Mouse (Mus musculus) kidney, adult 11 months (tissue): ENCODE measurements around the gene Prex1.

Experiments
- DNase-seq: peaks from one replicate; pipeline ENCODE4 v3.0.0; 2022

Prex1 gene

DNA sequence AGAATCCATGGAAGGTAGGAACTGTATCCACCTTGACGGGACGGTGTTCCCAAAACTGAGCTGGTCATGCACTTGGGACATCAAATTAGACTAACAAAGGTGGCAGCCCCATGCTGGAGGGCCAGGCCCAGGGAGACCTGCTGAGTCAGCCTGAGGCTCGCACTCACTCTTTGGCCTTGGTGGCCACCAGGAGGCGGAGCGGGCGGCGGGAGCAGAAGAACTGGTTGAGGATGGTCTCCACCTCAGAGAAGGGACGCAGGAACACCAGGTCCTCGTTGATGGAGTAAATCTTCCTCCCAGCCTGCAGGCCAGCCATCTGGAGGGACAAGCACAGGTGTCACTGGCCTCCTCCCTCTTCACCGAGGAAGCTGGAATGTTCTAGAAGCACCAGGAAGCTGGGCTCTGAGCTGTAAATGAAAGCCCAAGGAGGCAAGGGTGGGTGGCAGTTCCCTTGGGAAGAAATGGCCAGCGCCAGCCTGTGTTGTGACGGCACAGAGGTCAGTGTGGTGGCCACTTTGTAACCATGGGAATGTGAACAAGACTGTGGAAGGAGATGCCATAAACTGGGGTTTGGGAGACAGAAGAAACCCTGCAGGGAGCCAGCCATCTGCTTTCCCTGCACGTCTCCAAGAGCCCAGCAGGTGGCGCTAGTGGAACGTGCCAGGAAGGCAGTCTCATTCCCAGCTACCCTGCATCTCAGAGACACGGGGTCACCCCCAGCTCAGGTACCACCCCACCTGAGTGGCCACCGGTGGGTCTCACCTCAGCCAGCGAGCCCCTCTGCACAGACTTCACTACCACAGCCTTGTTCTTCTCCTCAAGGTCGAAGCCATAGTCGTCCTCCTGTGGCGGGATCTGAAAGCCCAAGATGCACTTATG lies 121.4 kb downstream of the Prex1 start:
- peak; percentile 51 for DNase-seq

DNA sequence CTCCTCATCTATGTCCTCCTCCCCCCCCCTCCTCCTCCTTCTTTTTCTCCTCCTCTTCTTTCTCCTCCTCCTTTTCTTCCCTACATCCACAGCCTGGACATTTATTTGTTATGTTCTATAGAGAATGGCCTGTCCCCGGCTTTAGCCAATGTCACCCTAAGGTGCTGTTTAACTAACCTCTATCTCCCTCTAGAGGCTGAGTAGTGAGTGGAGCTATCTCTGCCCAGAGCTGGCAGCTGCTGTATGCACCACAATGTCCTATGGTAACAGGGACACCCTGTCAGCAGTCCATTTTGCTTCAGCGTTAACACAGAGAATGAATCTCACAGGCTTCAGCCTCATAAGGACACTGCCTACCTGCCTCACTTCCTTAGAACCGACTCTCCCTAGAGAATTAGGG lies 129.1 kb downstream of the Prex1 start:
- DNase-seq: no peak

DNA sequence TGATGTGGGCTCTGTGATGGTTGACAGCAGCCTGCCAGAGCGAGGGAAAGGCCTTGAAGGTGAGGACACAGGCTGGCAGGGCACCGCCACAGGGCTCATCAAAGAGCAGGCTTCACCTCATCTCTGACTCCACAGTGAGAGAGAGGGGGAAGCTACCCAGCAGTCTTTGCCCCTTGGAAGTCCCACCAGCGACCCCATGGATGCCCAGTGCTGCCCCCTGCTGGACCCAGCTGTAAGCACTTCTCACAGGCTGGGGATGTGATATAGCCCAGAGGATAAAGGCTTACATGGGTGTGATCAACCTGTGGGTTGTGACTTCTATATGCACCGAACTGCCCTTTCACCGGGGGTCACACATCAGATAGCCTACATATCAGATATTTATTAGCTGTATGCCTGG lies 130.3 kb downstream of the Prex1 start:
- no peak for DNase-seq

DNA sequence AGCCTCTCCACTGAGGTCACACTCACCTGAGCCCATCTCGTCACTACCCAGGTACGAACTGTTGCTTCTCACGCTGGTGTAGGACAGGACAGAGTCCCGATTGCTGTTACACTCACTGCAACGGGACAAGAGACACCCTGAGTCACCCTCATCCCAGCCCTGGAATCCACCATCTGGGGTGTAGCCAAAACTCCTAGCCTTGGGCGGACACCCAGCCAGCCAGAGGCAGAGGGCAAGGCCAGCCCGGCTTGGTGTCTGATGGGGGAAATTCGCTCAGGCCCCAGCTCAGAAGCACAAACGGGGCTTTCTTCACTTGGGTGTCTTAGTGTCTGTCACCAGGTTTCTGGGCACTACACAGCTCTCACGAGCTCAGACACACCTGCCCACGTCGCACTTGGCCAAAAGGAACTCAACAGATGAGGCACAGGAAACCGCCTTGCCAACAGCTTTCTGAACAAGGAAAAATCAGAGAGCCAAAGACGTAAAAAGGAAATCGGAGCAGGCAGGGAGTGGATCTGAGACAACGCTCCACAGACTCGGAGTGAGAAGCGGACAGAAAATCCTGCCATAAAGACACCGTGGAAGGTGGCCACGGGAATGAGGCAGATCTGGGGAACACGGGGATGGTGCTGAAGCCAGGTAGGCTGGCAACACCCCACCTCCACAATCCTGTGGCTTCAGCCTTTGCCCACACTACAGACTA lies 131.6 kb downstream of the Prex1 start:
- no peak for DNase-seq

DNA sequence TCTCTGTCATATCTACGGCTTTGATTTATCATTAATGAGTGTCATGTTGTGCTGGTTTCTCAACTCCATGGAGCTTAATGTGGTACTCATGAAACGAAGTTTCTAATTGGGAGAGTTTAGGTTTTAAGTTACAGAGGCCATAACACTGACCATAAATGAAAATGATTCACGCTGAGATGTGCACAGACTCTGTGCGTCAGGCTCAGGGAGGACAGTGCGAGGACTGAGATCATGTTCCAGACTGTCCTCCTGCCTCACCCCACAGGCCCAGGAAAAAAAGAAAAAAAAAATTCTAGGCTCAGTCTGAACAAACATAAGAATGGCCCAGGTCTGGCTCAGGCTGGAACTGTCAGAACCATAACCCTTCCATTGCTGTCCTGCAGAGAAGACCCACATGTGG lies 133.8 kb downstream of the Prex1 start:
- no peak for DNase-seq

DNA sequence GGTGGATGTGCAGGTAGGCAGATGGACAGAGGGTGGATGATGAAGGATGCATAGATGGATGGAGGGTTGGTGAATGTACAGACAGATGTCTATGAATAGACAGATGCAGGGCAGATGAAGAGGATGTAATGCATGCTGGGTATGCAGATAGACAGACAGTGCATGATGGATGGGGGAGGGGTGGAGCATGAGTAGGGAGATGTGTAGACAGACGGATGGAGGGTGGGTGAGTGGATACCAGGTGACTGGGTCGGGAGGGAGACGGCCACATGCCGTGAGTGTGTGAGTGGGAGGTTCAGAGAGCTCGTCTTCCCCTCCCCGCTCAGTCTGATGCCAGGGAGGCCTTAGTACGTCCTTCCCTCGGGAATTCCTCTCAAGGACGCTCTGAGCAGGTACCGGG lies 134.3 kb downstream of the Prex1 start:
- no peak for DNase-seq

DNA sequence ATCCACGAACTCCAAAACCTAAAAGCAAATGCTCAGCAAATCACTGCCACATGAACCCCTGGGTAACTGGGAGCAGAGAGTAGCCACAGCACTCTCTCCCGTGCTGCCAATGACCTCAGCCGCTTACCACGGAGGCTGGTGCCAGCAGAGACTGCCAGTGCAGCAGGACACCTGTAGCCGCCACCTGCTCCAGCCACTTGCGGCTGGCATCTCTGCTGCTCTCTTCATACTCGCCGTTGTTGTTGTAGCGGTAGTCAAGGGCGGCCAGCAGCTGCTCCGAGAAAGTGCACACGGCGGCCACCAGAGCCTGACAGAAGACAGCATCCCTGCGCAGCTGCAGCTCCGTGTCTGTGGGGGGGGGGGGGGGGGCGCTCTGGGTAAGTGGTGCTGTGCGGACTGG lies 138.2 kb downstream of the Prex1 start:
- DNase-seq: no peak

DNA sequence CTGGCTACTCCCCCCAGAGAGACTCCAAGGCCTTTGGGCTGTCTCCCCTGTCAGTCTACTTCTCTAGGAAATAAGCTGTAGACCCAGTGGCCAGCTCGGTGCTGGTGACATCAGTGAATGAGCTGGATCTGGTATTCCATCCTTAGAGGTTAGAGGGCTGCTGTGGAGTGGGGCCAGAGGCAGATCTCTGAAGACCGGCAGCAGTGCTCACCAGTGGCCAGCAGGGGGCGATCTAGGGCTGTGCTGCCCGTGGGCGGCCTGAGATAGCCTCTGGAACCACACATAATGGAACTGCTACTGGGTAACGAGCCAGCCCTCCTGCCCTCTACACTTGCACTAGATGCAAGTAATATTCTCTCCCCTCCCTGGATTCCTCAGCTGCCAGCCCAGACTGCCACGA lies 138.7 kb downstream of the Prex1 start:
- peak; percentile 29 for DNase-seq

DNA sequence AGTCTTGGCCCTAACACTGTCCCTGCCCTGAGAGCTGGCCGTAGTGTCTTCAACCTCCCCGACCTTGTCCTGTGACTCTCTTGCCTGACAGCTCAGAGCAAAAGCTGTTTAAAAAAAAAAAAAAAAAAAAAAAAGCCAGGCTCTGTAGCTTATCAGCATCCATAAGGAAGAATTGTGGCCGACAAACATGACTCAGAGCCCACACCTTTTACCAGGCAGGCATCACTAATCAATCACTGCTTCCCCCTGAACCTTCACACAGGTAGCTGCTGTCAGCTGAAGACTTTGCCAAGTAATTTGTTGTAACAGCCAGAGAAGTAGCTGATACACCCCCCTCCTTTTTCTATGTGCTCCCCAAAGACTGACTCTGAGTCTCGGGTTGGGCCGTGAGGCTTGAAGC lies 140.0 kb downstream of the Prex1 start:
- no peak for DNase-seq

DNA sequence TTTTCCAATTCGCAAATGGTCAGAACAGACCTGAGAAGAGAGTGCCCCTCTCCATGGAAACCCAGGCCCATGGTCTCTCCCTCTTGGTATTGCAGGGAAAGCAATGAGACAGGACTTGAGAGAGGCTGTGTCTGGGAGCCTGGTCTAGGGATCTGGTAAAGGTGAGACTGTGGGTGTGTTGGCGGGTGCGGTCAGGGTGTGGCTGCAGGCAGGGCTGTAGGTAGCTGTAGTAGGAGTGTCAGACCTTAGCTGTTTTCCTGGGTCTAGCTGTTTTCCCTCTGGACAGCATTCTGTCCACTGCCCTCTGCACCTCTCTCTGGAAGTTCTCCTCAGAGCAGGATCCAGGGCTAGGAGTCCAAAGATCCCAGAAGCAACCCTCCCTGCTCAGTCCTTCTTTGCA lies 141.3 kb downstream of the Prex1 start:
- no peak for DNase-seq

DNA sequence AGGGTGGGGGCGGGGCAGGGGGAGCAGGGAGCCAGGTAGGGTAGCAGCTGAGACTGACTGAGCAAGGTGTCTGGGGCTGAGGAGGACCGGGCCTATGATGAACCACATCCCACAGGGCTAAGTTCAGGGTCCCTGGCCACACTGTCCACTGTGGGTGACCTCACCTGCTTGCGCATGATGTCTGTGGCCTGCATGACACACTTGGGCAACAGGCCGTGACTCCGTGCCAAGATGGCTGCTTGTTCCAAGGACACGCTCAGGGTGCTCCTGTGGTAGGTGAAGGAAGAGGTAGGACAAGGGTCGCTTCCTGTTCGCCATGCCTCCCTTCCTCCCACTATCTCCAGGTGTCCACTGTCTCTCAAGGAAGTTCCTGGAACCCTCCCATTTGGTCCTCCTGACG lies 144.4 kb downstream of the Prex1 start:
- DNase-seq: peak; percentile 28

DNA sequence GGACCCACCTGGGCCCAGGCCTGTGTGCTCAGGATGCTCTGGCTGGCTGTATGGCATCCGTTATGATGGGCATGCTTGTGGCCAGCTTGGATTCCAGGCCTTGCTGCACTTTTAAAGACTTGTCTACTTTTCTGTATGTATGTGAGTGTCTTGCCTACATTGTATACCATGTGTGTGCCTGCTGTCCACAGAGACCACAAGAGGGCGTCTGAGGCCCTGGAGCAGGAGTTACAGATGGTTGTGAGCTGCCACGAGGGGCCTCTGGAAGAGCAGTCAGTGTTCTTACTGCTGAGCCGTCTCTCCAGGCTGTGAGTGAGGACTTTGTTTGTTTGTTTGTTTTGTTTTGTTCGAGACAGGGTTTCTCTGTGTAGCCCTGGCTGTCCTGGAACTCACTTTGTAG lies 148.1 kb downstream of the Prex1 start:
- no peak for DNase-seq

DNA sequence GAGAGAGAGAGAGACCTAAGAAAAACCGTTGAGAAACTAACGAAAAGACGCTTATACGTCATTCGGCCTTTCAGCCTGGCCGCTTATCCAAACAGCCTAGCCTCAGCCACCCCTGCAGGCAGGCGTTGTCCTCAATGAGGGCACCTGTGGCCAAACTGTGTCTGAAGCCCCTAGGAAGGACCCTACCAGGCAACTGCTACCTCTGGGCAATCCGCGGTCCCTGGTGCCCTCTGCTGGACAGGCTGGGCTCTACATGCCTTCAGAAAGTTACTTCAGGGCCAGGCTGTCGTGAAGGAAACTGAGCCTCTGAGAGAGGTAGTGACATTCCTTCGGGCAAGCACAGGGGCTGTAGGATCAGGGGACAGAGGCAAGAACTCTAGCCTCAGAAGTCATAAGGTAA lies 149.2 kb downstream of the Prex1 start:
- no peak for DNase-seq

DNA sequence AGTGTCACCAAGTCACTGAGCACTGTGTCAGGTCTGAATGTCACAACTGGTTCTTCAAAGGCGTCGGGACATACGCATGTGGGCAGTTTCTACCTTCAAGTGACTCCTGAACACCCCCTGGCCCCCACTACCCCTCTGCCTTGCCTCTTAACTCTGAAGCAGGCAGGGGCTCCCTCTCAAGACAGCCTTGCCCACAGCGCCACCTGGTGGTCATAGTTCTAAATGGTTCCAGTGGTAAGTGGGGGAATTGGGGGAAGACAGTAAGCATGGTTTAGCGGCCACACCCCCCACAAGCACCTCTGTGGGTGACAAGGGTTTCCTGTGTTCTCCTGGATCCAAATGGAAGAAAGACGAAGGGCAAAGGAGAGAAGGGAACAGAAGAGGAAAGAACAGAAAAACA lies 149.7 kb downstream of the Prex1 start:
- DNase-seq: peak; percentile 49

DNA sequence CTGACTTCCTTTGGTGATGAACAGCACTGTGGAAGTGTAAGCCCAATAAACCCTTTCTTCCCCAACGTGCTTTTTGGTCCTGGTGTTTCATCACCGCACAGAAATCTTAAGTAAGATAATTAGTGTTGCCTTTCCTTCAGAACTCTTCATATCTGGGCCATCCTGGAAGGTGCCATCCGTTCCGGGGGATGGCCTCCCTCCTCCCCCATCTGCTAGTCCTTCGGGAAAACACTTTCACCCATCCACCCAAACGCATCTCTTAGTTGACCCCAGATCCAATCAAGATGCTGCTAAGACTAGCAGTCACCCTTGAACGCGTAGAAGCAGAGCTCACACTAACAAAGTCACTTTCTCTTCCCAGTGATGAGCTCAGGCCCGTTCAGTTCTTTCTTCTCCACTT lies 150.6 kb downstream of the Prex1 start:
- no peak for DNase-seq

DNA sequence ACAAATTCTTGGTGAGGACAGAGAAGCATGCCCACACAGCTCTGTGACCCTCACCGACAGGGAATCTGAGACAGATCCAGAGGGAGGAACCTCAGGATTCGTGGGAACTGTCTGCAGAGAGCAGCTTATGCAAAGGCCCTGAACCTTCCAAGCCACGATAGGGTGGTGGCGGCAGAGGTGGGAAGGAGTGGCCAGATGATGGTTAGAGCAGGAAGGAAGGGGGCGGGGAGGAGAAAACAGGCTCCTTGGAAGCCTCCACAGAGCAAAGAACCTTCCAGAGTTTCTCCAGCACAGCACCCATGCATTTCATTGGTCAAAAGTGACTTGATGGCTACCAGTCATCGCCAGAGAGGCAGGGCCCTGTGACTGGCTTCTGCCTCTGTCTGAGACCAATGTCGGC lies 151.9 kb downstream of the Prex1 start:
- no peak for DNase-seq

DNA sequence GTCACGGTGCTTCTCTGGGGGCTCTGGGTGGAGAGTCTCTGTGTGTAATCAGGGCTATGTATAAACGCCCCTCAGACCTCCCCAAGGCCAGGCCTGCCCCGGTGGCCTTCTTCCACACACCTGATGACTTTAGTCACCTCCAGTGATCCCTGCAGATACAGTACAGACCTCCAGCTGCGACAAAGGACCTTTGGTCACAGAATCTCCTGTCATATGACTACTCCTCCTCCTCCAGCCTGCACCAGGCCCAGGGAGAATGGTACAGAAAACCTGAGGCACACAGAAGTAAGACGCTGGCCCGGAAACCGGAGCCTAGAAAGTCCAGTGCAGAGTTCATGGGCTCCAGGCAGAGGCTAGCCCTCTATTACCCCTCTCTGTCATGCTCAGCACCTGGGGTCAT lies 152.8 kb downstream of the Prex1 start:
- DNase-seq: peak; percentile 46

DNA sequence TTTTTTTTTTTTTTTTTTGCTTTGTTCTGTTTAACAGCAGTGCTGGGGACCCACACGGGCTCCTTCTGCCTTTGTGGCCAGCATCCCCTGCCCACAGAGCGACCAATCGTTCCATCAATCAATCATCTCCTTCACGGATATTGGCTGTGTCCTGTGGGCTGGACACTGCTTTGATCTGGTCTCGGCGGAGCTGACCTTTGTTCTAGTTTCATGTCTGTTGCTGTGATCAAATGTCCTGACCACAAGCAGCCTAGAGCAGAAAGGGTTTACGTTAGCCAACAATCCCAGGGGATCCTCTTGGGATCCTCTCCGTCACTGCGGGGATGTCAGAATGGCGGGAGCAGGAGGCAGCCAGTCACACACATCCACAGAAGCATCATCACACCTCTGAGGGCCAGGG lies 154.1 kb downstream of the Prex1 start:
- DNase-seq: no peak

DNA sequence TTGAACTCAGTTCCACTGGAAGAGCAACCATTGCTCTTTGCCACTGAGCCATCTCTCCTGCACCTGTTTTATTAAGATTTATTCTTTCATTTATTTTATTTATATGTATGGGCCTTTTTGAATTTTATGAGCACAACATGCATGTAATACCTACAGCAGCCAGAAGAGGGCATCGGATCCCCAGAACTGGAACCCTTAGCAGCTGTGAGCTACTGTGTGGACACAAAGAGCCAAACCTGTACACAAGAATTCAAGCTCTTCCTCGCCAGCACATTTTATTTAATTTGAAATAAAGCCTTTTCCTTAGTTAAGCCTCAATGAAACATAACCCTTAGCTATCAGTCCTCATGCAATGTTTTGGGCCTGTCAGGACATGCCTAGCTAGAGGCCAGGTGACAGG lies 158.1 kb downstream of the Prex1 start:
- DNase-seq: no peak

DNA sequence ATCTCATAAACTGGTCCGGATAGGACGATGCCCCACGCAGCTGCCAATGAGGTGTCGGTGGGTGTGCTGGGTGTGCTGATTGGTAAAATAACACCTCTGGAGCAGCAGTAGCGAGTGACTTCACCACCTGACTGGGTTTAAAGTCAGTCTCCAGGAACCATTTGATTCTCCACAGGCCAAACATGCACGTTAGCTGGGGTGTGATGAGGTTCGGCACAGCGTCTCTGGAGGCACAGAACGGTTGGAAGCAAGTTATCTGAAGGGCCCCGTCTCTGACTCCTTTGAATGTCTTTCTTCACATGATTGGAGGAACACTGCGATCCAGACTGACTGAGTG lies 159.5 kb downstream of the Prex1 start:
- no peak for DNase-seq

DNA sequence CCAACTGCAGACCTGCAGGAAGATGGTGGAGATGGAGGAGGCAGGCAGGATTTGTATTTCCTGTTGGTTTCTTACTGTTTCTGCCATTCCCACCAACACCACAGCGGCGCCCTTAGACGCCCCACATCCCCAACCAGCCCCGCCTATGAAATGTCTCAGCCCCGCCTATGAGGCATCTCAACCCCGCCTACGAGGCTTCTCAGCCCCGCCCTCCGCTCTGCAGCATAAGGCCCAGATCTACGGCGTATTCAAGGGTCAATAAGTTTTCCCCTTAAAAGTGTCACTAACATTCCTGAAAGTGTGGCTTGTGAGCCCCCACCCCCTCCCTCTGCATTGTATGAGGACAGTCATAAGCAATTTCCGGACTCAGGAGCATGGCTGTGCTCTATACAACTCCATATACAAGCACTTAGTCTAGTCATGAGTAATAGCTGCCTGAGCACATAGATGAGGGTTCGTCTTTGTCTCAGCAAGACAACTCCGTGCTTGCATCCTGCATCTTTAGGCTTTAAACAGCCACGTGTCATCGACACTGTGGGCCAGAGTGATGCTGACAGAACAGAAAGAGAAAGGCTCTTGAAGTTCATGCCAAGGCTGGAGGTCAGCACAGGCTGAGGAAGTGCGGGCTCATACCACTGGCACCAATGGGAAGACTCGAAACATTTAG lies 160.0 kb downstream of the Prex1 start:
- DNase-seq: no peak

DNA sequence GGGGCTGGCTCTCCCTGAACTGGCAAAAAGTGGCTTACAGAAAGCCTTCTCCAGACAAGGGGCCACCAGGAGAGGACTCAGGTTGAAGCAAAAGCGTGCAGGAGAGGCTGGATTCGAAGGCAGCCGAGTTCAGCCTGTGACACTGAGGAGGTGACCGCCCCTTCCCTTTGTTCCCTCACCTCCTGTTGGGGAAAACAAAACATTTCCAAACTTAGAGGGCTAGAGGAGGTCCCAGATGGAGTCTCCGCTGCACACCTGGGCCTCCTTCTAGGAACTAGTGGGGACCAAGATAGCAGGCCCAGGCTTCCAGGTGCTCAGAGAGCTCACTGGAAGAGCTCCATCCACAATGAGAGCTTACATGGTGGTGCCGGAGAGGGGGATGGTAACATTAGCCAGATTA lies 161.0 kb downstream of the Prex1 start:
- no peak for DNase-seq

DNA sequence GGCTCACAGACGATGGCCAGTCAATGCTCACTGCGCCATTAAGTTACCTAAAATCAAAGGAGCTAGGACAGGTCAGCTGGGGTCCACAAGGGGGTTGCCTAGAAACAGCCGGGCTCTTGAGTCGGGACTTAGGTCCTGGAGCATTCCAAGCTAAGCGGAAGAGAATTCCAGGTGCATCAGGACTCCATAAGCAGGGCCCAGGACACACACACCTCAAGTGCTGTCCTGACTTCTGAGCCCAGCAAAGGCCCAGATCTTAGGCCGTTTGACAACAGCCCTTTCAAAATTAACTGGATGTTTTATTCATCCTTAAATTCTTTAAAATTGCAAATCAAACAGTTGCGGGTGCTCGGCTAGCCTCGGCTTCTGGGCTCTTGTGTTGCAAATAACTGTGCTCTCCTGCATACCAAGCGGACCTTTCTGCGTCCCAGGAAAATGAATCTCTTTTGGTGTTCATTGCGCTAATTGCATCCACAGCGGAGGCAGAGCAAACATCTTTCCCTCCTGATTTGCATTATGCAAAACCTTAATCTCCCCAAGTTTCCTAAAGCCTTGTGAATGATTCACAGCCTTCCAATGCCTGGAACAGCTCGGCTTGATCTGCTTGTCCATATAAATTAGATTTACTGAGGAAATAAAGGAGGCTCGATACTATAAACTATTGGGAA lies 161.7 kb downstream of the Prex1 start:
- no peak for DNase-seq

DNA sequence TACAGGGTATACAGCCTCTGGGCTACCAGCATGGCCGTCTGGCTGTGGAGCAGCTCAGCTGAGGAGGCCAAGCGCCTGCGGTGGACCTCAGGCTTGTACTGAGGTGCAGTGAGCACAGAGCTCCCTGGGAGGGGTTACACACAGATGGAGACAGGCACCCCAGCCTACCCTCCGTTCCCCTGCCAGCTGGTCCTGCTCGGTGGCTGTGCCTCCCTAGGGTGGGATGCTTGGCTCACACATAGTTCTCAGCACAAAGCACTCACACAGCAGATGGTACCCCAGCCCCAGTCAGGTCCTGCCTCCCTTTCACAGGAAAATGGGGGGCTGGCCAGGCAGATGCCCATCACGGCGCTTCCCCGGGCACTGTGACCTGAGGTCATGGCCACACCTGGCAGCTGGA lies 163.8 kb downstream of the Prex1 start:
- DNase-seq: no peak
